Mouse (Mus musculus): Measurements from ENCODE around the gene Aire.

Gene Aire

DNA sequence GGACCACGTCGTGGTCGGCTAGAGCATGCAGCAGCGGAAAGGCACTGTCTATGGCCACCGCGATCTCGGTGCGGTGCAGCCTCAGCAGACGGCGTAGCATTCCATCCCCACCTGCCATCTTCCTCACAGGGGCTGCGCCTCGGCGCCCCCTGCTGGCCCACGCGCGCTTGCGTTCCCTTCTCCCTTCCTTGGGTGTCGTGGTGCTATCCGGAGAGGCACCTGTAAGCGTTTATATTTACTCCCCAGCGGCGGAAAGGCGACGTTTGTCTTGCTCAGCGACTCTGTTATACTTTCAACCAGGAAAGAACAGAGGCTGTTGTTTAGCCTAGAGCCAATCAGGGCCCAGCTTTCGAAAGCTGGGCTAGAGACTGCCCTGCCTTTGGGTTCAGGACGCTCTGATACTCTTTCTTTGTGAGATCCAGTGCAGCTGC is at the start of gene Aire:
TSS of gene Aire (minus strand) at position 205 of the 431 bp plus-strand sequence.
- DNase-seq: peak; percentile 43 to 64

DNA sequence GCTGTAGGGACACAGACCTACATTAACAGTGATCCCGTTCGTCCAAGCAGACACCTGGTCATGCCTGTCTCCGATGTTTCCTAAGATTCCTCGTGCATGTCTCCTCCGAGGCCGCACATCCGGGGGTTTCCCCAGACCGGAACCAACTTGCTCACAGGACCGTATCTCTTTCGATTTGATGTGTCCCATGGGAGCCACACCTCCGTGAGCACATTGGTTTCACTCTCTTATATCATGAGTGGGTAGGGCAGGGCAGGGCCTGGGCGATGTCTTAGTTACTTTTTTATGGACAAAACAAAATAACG is 49.3 kb upstream of the Aire start:
- no peak for DNase-seq

DNA sequence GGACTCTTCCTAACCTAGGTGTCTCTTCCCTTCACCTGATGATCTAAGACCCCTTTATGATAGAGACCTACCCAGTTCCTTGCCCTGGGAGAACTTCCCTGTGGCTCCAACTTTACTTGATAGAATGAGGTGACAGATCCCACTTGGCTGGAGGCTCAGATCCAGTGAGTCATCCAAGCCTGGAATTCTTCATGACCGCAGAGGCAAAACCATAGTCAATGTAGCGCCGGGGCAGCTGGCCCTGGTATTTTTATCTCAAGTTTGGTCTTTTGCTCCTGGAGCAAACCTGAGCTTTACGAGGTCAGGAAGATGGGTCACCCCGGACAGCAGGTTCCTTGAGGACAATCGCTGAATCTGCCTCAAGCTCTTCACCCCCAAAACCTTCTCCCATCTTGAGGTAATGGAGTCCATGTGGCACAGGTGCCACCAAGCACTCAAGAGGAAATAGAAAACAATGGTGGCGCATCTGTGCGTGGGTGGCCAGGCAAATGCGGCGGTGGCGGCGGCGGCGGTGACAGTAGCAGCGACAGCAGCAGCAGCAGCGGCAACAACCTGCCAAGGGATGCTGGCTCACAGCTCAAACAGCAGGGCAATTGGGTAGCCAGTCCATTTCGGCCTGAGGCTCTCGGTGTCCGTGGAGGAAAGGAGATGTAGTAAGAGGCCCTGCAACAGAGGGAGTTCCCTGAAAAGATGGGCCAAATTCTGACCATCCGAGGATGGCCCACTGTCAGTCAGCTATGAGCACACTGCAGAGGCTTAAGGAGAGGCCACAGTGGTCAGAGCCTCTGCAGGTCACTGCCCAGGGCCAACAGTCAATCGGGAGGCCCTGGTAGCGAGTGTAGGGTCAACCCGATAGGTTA is 48.7 kb upstream of the Aire start:
- no peak for DNase-seq

DNA sequence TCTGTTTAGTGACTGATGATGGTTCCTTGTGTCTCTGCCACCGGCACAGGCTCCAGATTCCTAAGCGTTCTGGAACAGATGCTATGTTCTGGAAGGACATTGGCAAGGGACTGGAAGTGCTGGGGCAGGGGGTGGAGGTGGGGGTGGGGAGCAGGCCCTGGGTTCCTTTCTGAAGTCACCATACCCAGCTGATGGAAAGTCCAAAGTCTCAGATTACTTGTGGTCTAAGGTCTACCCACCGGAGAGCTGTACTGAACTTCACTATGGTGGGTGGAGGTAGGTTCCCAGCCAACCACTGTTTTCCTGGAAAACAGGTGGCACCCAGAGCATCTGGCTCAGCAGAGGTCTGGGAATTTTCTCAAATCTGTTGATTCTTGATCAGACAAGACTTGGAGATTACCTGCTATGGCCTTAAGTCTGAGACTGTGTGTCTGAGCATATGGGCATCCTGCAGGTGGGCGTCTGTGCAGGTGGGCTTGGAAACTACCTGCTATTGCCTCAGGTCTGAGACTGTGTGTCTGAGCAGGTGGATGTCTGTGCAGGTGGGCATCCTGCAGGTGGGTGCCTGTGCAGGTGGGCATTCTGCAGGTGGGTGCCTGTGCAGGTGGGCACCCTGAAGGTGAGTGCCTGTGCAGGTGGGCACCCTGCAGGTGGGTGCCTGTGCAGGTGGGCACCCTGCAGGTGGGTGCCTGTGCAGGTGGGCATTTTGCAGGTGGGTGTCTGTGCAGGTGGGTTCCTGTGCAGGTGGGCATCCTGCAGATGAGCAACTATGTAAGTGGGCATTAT is 47.5 kb upstream of the Aire start:
- DNase-seq: no peak

DNA sequence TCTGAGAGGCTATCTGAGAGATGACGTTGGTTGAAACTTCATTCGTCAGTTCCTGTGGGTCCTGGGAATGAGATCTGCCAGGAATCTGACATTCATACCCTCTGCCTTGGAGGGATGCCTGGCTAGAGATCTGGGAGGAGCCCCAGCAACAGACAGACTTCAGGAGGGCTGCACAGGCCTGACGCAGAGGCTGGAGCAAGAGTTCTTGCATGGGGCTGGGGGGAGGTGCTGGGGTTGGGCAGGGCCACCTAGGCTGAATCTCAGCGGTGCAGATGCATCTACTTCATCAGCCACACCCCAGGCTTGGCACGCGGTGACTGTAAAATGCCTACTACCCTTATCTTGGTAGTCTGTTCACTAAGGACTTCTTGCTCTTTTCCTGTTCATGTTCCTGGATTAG is 46.8 kb upstream of the Aire start:
- no peak for DNase-seq

DNA sequence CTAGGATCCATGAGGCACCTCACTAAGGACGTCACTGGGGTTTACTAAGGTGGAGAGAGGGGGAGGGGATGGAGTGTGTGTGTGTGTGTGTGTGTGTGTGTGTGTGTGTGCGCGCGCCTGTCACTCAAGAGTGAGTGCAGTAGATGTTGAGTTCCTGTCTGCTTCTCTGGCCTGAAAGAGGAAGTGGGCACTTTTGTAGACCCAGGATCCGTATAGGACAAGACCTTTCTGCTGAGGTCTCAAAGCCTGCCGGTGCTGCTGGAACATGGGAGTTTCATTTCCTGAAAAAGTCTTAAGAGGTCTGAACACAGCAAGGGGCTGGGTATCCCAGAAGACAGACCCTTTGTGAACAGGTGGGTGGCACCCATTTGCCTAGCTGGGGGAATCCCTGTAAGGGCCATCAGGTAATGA is 43.7 kb upstream of the Aire start:
- DNase-seq: no peak

DNA sequence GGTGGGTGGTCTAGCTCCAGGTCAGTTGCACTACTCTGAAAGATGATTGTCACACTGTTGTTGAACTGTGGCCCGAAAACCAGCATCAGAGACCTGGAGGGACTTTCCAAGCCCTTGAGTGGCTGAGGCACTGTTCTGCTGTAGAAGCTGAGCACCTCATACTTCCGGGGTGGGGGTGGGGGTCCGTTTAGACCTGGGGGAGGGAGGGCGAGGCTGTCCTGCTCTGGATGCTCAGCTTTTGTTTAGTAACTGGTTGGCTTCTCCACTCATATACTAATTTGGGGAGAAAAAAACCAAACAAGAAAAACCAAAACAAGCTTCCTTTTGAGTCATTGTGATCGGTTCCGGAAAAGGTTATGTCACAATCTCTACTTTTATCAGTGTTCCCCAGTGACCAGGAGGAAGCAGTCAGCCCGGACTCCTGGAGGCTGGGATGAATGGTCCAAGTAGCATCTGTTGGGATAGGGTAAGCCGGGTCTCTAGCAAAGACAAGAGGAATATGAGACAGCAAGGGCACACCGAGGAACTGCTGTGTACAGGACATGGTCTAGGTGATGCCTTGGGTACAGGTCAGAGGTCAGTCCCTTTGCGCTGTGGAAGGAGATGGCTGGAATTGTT is 43.1 kb upstream of the Aire start:
- DNase-seq: no peak

DNA sequence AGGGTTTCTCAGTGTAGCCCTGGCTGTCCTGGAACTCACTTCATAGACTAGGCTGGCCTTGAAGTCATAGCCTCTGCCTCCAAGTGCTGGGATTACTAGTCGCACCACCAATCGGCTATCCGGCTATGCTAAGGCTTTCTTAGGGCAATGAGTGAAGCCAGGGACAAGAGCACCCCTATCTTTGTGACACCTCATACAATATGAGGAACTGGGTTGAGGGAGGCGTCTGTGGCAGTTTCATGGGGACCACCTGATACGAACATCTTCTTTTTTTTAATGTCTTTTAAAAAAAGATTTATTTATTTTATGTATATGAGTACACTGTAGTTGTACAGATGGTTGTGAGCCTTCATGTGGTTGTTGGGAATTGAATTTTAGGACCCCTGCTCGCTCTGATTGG is 42.3 kb upstream of the Aire start:
- DNase-seq: no peak

DNA sequence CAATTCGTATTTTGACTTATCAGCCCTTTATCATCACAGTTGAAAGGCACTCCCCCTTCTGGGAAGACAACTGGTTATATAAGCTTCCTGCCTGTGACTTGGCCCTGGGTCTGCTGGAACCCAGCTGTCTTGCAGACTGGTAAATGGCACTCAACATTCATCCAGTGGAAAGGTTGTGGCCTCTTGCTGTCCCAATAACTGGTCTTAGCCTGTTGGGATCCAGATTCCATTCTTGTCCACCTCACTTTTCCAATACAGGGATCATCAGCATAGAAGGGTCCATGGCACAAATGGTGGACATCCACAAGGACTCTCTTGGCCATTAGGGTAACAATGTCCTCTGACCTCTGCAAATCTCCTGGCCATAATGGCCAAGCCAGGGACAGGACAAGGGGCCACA is 40.7 kb upstream of the Aire start:
- DNase-seq: no peak

DNA sequence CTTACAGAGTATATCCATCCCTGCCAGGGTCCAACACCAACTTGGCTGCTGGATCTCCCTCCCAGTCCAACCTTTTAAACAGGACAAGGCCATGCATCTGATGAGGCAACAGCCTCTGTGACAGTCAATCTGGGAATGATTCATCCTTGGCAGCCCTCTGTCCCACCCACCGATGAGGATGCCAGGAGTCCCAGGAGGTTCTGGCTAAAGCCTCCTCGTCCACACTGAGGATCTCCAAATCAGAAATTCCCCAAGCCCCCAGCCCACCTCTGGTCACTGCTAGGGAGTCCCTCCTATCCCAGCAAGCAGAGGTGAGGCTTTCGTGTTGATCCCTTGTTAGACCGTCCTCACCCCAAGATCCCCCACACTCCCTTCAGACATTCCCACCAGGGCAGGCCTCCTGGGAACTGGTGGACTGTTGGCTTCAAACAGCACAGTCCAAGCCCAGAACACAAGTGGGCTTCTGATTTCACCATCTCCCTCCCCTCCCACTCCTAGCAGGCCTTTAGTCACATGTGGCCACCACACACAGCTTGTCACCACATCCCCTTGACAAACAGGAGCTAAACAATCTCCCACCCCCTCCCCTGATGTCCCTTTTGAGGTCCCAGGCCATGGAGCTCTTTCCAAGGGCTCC is 36.7 kb upstream of the Aire start:
- no peak for DNase-seq

DNA sequence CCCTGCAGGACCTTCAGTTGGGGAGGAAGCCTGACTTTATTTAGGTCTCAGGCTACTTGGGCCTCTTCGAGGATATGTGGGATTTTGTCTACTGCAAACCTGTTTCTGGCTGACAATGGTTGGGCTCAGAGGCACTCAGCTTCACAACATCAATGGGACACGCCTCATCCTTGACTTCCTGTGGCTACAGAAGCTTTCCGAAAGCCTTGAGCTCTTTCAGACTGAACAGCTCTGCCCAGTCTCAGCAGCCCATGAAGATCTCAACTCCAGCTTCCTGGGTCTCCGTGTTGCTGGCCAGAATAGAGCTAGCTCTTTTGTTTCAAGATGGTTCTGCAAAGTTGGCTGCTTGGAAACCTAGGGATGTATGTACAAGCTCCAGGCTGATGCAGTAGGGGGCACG is 34.9 kb upstream of the Aire start:
- DNase-seq: no peak

DNA sequence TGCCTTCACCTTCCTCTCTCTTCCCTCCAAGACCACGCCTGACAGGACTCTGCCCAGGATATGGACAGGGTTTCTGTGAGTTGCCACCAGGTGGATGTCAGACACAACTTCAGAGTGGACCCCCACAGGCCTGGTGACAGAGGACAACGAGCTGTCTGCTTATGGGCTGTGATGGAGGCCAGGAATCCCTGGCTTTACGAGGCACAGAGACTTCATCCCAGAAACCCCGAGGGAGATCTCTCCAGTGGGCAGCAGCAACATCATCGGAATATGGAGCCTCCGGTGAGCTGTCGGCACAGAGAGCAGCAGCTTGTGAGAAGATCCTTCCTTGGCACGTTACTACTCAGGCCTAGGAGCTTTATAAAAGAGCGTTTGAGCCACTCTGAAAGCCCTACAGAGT is 34.5 kb upstream of the Aire start:
- DNase-seq: no peak

DNA sequence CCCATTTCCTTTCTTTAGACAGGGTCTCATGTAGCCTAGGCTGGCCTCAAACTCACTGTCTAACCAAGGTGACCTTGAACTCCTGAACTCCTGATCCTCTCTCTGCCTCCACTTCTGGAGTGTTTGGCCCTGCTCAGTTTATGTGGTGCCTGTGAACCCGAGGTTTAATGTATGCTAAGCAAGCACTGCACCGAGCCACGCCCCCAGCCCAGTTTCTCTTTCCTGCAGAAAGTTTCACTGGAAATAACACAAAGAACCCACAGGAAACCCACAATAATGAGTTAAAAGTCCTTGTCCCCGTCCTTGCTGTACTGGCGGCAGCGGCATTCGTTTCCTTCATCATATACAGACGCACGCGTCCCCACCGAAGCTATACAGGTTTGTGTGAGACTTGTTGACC is 31.6 kb upstream of the Aire start:
- no peak for DNase-seq

DNA sequence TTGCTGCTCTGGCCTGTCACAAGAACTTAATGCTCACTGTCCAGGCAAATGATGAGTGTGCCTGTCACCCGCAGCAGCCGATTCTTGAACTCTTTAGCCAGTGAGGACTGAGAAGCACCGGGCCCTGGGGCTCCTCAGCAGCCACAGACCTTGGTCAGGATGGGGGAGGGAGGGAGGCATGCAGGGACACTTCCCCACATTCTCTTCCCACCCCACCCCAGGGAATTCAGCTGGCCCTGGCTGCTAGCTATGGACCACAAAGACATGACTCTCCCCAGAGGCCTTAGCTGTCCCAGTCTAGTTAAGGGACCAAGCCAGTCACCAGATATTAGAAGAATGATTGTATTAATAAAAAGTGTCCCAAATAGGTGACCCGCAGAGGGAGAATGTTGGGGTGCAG is 30.7 kb upstream of the Aire start:
- no peak for DNase-seq

DNA sequence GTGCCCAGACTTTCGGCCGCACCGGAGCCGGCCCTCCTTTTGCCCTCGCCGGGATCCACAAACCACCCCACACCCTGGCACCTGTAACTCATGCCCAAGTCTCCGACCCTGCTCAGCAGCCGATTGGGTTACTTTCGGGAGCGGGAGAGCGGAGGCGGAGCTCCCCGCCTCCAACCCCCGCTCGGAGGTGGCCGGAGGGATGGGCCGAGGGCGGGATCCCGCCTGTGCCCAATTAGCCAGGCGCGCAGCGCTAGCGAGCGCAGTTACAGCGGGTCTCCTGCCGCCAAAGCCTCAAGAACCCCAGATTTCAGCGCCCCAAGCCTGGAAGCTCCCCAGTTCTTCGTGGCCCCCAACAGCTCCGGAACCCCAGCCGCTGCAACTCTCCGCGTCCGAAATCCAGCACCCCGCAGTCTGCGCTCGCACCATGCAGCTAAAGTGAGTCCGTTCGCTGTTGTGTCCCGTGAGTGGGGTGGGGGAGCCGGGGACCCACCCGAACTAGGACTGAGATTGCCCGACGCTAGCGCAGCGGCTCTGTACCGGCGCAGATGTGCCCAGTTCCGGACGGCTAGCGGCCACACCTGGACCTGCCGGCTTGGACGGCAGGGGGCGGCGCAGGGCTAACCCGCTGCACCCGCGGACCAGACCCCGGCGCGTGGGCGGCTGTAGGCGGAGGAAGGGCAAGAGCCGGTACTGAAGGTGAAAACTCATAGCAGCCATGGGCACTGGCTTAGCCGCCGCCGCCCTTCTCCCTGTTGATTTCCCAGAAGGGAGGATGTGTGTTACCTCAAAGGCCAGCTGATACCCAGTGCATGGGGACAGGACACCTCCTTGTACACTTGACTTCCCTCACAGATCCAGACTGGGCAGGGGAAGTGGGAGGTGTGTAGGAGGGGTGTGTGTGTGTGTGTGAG is 25.9 kb upstream of the Aire start, which contains the start of gene Icosl:
TSS of gene Icosl (plus strand) at position 202 of the 911 bp plus-strand sequence.
- peak; percentile 58 to 68 for DNase-seq

DNA sequence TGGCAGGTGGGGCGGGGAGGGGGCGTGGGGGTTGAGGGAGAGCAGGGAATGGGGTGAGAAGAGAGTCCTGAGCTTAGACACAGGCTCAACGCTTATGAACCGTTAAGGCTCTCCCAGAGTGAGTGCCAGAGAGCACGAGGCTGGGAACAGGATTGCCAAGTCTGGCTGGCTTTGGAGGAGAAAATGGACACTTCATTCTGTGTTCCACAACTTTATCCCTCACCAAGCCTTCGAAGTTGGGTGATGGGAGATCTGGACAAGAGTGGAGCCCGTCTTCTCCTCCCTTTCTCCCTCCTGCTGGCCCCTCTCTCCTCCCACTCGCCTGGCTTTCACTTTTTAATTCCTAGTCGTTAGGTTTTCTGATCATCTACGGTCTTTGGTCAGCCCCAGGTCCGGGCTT is 25.1 kb upstream of the Aire start:
- DNase-seq: no peak

DNA sequence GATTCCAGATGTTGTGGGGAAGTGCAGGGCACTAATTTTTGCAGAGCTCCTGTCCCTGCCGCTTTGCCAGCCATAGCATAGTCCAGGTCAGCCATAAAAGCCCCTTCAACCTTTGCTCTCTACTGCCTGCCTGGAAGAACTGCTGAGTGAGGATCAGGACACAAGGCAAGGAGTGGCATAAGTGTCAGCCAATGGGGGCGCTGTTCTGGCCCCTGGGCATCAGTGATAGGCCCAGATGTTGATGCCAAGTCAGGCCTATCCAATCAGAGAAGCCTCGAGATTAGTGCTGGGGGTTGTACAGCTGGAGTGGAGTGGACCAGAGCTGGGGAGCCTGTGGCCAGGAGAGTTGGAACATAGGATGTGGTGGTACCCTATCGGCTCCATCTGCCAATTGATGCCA is 23.8 kb upstream of the Aire start:
- DNase-seq: no peak

DNA sequence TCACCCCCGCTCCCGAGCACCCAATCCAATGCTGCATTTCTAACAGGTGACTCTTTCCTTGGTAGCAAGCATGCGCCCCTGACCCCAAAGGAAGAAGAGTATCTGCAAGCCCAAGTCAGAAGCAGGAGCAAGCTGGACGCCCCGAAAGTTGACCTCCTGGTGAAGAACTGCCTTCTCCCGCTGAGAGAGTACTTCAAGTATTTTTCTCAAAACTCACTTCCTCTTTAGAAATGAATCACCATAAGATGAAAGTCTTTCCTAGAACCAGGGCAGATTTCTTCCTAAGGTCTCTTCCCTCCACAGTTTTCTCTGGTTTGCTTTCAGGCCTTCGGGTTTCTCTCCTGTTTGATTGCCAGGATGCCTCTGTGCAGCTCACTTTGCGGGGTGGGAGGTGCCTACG is 19.7 kb upstream of the Aire start:
- no peak for DNase-seq

DNA sequence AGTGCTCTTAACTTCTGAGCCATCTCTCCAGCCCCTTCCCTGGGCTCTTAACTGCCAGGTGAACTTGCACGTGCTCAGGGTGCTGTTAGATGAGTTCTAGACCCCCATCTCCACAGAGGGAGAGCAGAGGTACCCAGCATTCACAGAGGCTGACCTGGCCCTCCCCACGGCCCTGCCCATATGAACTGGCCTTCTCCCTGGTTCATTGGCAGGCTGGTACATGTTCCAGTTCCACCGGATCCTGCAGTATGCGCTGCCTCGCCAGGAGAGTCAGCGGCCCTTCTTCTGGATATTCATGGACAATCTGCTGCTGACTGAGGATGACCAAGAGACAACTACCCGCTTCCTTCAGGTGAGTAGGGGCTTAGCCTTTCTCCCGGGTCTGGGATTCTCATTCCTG is 13.6 kb upstream of the Aire start:
- no peak for DNase-seq

DNA sequence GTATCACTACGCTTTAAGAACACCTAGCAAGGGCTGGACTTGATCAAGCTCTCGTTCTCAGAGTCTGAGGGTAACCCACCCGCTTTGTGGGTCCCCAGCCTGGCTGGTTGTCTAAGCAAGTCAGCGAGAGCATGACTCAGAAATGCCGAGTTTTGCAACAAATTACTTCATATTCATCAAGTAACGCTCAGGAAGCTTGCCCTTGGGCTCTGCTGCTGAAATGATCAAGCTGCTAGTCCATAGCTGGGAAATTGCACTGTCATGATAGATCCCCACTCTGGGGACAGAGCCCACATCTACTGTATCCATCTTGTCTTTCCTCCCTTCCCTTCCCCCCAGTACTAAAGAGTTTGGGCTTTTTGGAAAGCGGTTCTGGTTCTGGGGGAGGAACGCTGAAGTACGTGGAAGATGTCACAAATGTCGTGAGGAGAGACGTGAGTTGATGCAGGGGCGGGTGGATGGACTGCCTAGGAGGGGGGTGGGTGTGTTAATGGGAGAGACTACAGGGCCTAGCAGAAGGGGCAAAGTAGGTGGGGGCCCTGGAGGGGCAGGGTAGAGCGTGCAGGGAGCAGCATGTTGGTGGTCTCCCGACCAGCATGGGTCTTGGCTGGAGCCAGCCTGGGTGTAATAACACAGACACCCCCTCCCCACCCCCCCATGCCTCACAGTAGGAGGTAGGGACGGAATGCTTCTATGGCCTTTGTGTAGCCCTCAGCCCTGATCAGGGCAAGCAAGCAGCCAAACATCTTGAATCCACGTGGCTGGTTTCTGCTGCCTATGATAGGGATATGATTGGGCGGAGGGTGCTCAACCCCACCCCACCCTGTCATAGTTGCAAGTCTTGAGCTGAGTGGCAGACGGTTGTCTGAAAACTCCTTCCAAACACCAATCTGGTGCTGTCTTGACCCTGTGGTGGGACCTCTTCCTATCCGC is 11.5 kb upstream of the Aire start:
- no peak for DNase-seq

DNA sequence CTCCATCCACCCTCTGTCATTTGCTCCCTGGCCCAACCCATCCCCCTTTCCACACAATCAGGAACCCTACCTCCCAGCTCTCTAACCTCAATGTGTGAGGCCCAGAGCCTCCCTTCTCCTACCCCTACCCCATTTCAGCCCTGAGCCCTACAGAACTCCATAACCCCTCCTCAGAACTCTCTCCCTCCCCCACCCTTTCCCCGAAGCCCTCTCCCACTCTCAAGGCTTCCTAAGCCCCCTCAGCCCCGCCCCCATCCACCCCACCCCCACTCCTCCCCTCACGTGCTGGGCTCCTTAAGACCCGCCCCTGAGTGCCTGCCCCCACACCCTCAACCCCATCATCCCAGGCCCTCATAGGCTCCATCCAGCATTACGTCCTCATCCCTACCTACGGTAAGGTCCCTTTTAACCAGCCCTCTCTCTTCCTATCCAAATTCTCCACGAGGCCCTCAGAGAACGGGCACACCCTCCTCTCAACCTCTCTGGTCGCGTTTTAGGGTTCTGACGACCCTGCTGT is 6.2 kb upstream of the Aire start:
- no peak for DNase-seq
